Mouse (Mus musculus) limb, embryonic 14.5 days (tissue): ENCODE measurements around the gene Ptprg. TPM values are rescaled to one million over a fixed set of nuclear protein-coding genes. Genes with fewer than 3 reads are reported as not detected.

Experiments
- ATAC-seq: fragments of 200-750 bp; cut with Nextera tagmentation; 2 replicates; pipeline ENCODE4 v1.8.0; 2017; ENCODE audit warnings: low read depth, moderate number of reproducible peaks, moderate TSS enrichment; ENCODE audit not compliant: low FRiP score
- DNase-seq: peaks from one replicate; pipeline ENCODE4 v3.0.0-alpha.2; 2015; ENCODE audit warnings: low spot score
- H3K27ac ChIP-seq: fragments of 300-500 bp; sonication (generic); replicated peaks from 2 replicates; pipeline ENCODE4 v1.5.1; 2014; ENCODE audit warnings: low read depth, mild to moderate bottlenecking, low read length, moderate library complexity, mixed read lengths
- H3K27me3 ChIP-seq: fragments of 300-500 bp; sonication (generic); 2 replicates; pipeline ENCODE4 v1.6.1; 2014; ENCODE audit warnings: low read length, mixed read lengths; ENCODE audit not compliant: control insufficient read depth, insufficient read depth
- H3K36me3 ChIP-seq: fragments of 300-500 bp; sonication (generic); 2 replicates; pipeline ENCODE4 v1.6.1; 2014; ENCODE audit warnings: mild to moderate bottlenecking, low read length, moderate library complexity, mixed read lengths; ENCODE audit not compliant: control insufficient read depth, insufficient read depth
- H3K4me1 ChIP-seq: fragments of 300-500 bp; sonication (generic); 2 replicates; pipeline ENCODE4 v1.6.1; 2014; ENCODE audit warnings: antibody characterized with exemption, low read length, mixed read lengths; ENCODE audit not compliant: control insufficient read depth, insufficient read depth
- H3K4me2 ChIP-seq: fragments of 300-500 bp; sonication (generic); replicated peaks from 2 replicates; pipeline ENCODE4 v1.6.1; 2014; ENCODE audit warnings: low read depth, mild to moderate bottlenecking, low read length, moderate library complexity; ENCODE audit not compliant: severe bottlenecking
- H3K4me3 ChIP-seq: fragments of 300-500 bp; sonication (generic); replicated peaks from 2 replicates; pipeline ENCODE4 v1.5.1; 2014; ENCODE audit warnings: low read length
- H3K9ac ChIP-seq: fragments of 300-500 bp; sonication (generic); 2 replicates; pipeline ENCODE4 v1.6.1; 2014; ENCODE audit warnings: mild to moderate bottlenecking, low read depth, low read length, moderate library complexity; ENCODE audit not compliant: severe bottlenecking
- H3K9me3 ChIP-seq: fragments of 300-500 bp; sonication (generic); 2 replicates; pipeline ENCODE4 v1.6.1; 2016; ENCODE audit warnings: low read length; ENCODE audit not compliant: control insufficient read depth
- POLR2A ChIP-seq: fragments of 200-500 bp; IDR thresholded peaks from 2 replicates; pipeline ENCODE4 v1.8.0; 2012; ENCODE audit warnings: inconsistent platforms, mild to moderate bottlenecking, moderate library complexity, borderline replicate concordance; ENCODE audit not compliant: insufficient read depth, insufficient read length; ENCODE audit errors: extremely low read depth
- WGBS: fragments of 180-500 bp; shearing (Covaris S2); extraction: QIAGEN DNeasy Blood & Tissue Kit; methylation state at CpG from one replicate; pipeline ENCODE4 v1.1.7; 2014; 5-methylcytosine and 5-hydroxymethylcytosine counted together
- polyA plus RNA-seq, 2 experiments: library from polyadenylated mRNA; depleted of rRNA in 1 of 2; stranded (reverse) in 1 of 2; unstranded in 1 of 2; fragments of >200 nt; fragmentation: Nextera tagmentation in 1 of 2; extraction: Ambion mirVana in 1 of 2; gene quantifications; 2 replicates each; pipeline versions ENCODE4 v1.2.1 to v1.2.3; 2012 to 2014

Ptprg gene
- polyA plus RNA-seq, 2 experiments: 25.5 to 28.6 TPM

DNA sequence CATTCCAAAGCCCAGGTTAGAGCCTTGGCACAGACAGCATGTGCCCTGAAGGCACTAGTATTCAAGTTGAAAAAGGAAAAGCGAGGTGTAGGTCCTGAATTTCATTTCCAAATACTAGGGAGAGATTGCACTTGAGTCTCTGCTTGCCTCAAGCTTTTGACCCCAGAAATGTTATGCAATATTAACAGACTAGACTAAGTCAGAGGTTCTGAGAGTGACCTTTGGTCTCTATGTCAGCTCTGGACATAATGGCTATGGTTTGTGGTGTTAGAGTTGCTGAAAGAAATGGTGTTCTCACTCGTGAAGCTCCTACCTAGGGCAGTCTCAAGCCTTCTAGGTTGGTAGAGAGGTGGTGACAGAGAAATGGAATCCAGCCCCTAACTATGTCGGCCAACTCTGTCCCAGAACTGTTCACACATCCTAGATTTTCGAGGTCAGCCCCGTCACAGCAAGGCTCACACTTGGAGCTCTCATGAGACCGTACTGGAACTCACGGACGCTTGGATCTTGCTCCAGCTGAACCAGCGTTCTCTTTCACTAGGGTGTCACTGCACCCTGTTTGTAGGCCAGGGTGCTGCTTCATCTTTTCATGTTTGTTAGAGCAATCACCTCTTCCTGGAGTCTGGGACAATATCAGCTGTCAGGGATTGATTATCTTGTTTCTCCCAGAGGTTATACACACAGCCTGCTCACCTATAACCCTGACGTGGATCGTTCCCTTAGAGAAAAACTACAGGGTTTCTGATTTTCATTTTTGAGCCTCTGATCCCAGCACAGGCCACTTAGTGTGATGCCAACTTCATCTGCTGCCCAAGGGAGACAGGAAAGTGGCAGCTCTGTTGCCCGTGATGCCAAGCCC lies 551.2 kb downstream of the Ptprg start:
- ATAC-seq (no peak), DNase-seq (no peak)
- no peaks in the 10 kb centered on the region for H3K36me3 ChIP-seq
- no peak overlapping the region for H3K27ac ChIP-seq
- H3K9ac ChIP-seq: no peak overlapping the region
- H3K4me3 ChIP-seq: no peak overlapping the region
- TF ChIP-seq POLR2A: no peak
- no peaks in the 10 kb centered on the region for H3K4me1 ChIP-seq
- 78% methylated on average over 12 of the region's 12 CpGs for WGBS
- no peak overlapping the region for H3K4me2 ChIP-seq
- H3K27me3 ChIP-seq: no peaks in the 10 kb centered on the region
- no peaks in the 10 kb centered on the region for H3K9me3 ChIP-seq

GRCm38 (mm10) chr14:12105156-12105430 lies 551.8 kb downstream of the Ptprg start:
- 68% methylated on average over 2 of the region's 2 CpGs for WGBS
- Histone ChIP-seq H3K4me1 (no peaks in the 10 kb centered on the region), H3K27me3 (no peaks in the 10 kb centered on the region), H3K36me3 (no peaks in the 10 kb centered on the region), H3K4me2 (no peak overlapping the region), H3K9me3 (no peaks in the 10 kb centered on the region), H3K9ac (no peak overlapping the region), H3K27ac (no peak overlapping the region), H3K4me3 (no peak overlapping the region)
- no peak for ATAC-seq
- no peak for DNase-seq
- TF ChIP-seq POLR2A: no peak

GRCm38 (mm10) chr14:12105593-12105992 lies 552.3 kb downstream of the Ptprg start:
- H3K27ac ChIP-seq: no peak overlapping the region
- H3K4me1 ChIP-seq: no peaks in the 10 kb centered on the region
- no peak overlapping the region for H3K4me2 ChIP-seq
- no peak overlapping the region for H3K4me3 ChIP-seq
- no peaks in the 10 kb centered on the region for H3K36me3 ChIP-seq
- no peaks in the 10 kb centered on the region for H3K9me3 ChIP-seq
- no peak overlapping the region for H3K9ac ChIP-seq
- WGBS: 72% methylated on average over 3 of the region's 3 CpGs
- ATAC-seq (no peak), DNase-seq (no peak)
- H3K27me3 ChIP-seq: no peaks in the 10 kb centered on the region
- no peak for TF ChIP-seq POLR2A

- ATAC-seq (no peak), DNase-seq (no peak)
- H3K4me1 ChIP-seq: no peaks in the 10 kb centered on the region
- H3K27me3 ChIP-seq: no peaks in the 10 kb centered on the region
- H3K9ac ChIP-seq: no peak overlapping the region
- H3K4me3 ChIP-seq: no peak overlapping the region
- H3K4me2 ChIP-seq: no peak overlapping the region
- H3K9me3 ChIP-seq: no peaks in the 10 kb centered on the region
- no peak overlapping the region for H3K27ac ChIP-seq
- 63% methylated on average over 7 of the region's 7 CpGs for WGBS
- no peak for TF ChIP-seq POLR2A
- no peaks in the 10 kb centered on the region for H3K36me3 ChIP-seq
Measured at GRCm38 (mm10) chr14:12107459-12107858, 554.1 kb downstream of the Ptprg start.

- no peak for ATAC-seq
- no peak for DNase-seq
- Histone ChIP-seq H3K9ac (no peak overlapping the region), H3K36me3 (no peaks in the 10 kb centered on the region), H3K4me3 (no peak overlapping the region), H3K9me3 (no peaks in the 10 kb centered on the region), H3K27ac (no peak overlapping the region), H3K4me1 (no peaks in the 10 kb centered on the region), H3K4me2 (no peak overlapping the region), H3K27me3 (no peaks in the 10 kb centered on the region)
- no peak for TF ChIP-seq POLR2A
- 83% methylated on average over 7 of the region's 7 CpGs for WGBS
Measured at GRCm38 (mm10) chr14:12107991-12108390, 554.7 kb downstream of the Ptprg start.
